Mouse (Mus musculus) bone marrow macrophage, adult 2 months (primary cell): ENCODE results near the gene Cd22. TPM values are rescaled to one million over a fixed set of nuclear protein-coding genes. Genes with fewer than 3 reads are reported as not detected.

Experiments used
- H3K27ac ChIP-seq: 2 replicates; pipeline ENCODE4 v1.5.1; 2012; ENCODE audit warnings: low read depth, low read length; ENCODE audit not compliant: insufficient read depth
- H3K4me1 ChIP-seq: 2 replicates; pipeline ENCODE4 v1.6.1; 2012; ENCODE audit warnings: low read length; ENCODE audit not compliant: control insufficient read depth, insufficient read depth
- H3K4me3 ChIP-seq: 2 replicates; pipeline ENCODE4 v1.5.1; 2012; ENCODE audit warnings: mild to moderate bottlenecking, low read length, moderate library complexity; ENCODE audit not compliant: insufficient read depth
- CTCF ChIP-seq: IDR thresholded peaks from 2 replicates; pipeline ENCODE4 v1.5.1; 2012; ENCODE audit warnings: low read depth, mild to moderate bottlenecking, low read length, moderate library complexity
- POLR2A ChIP-seq: IDR thresholded peaks from 2 replicates; pipeline ENCODE4 v1.6.1; 2012; ENCODE audit warnings: mild to moderate bottlenecking, low read depth, low read length, borderline replicate concordance
- polyA plus RNA-seq: library from polyadenylated mRNA; stranded (reverse); fragments of >200 nt; gene quantifications from 2 replicates; pipeline ENCODE4 v1.2.4, GENCODE M21; 2012; ENCODE audit not compliant: missing spikeins, insufficient read depth, insufficient read length

The Cd22 gene
- polyA plus RNA-seq, 1 experiment, result 8.0 TPM

DNA sequence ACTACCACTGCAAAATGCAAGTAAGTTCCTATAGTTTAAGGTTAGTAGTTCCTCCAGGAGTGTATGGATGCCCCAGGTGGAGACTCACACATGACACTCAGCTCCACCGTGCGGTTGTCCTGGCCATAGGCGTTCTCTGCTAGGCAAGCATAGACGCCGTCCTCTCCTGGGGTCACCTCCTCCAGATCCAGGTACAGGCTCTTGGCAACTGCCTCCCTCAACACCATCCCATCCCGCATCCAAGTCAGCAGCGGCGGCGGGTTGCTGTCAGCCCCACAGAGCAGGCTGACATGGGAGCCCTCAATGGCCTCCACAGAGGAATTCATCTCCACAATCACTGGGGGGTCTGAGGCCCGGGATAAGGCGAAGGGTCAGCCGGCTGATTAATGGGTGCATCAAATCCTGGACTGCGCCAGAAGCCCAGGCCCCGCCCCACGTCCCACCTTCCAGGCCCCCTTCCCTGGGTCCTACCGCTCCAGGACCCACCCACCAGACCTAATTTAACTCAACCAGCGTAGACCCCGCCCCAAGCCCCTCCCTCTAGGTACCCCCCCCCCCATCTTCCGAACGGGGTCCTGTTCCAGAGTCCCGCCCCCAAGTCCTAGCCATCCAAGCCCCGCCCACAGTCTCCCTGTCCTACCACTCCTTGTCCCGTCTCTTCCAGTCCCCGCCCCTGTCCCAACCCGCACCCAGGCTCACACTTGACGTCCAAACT is 28.3 kb upstream of the Cd22 start:
- peaks cover 5% of the 10 kb centered on the region for H3K4me1 ChIP-seq
- TF ChIP-seq CTCF (no peak), POLR2A (no peak)
- H3K4me3 ChIP-seq, result peak overlapping the region; percentile 50
- no peak overlapping the region for H3K27ac ChIP-seq

- peaks cover 4% of the 10 kb centered on the region for H3K4me1 ChIP-seq
- no peak overlapping the region for H3K4me3 ChIP-seq
- no peak overlapping the region for H3K27ac ChIP-seq
- TF ChIP-seq CTCF (peak; percentile 51; the same call in 1 of the 2 replicates), POLR2A (no peak)
Measured at GRCm38 (mm10) chr7:30904042-30904441, 23.9 kb upstream of the Cd22 start.

DNA sequence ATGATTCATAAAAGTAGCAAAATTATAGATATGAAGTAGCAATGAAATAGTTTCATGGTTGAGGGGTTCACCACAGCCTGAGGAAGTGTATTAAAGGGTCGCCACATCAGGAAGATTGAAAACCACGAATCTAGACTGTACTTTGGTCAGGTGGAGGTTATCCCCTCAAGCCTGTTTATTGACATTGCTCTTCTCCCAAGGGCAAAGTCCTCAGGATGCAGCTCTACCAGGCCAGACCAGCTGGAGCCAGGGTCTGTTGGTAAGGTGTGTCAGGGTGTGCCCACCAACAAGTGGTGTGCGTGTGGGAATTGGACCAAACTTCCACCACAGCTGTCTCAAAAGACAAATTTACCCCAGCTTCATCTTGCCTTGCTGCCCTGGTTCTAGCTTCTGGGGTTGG is 15.1 kb upstream of the Cd22 start:
- no peak overlapping the region for H3K4me3 ChIP-seq
- no peak overlapping the region for H3K27ac ChIP-seq
- TF ChIP-seq CTCF (no peak), POLR2A (no peak)
- peaks cover 5% of the 10 kb centered on the region for H3K4me1 ChIP-seq

DNA sequence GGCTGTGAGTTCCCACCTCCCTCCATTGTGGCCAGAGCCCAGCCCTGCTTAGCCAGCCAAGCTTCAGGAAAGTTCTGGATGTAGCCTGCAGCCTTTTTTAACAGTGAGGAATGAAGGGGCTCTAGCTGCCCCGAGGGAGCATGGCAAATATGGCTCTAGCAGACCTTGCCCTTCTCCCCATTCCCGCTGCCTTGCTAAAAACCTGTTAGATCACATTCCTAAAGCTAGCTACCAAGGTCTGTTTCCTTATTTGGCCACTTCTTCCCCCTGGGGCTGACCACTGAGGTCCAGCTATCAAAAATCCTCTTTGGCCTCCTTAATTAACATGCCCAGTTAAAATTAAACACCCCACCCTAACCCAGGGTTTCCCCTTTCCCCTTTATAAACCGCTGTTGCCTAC is 12.4 kb upstream of the Cd22 start:
- TF ChIP-seq POLR2A (no peak), CTCF (no peak)
- Histone ChIP-seq H3K4me1 (peaks cover 4% of the 10 kb centered on the region), H3K27ac (no peak overlapping the region)

DNA sequence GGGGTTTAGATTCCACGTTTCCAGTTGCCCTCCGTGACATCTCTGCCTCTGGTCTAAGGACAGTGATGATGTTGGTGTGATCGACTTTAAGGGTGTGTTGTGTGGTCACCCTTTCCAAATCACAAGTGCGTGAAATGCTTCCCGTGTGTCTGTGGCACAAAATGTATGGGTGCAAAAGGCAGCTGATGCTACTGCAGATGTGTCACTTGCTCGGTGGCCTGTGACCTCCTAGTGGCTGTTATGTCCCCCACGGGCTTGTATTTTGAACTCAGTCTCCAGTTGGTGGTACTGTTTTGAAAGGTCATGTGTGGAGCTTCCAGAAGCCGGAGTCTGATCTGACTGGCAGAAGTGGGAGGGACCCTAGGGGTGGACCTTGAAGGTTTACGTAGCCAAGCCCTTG is 11.6 kb upstream of the Cd22 start:
- TF ChIP-seq POLR2A, result no peak

More for the DNA sequence above, 12.4 kb upstream of the Cd22 start:
- no peak overlapping the region for H3K4me3 ChIP-seq

DNA sequence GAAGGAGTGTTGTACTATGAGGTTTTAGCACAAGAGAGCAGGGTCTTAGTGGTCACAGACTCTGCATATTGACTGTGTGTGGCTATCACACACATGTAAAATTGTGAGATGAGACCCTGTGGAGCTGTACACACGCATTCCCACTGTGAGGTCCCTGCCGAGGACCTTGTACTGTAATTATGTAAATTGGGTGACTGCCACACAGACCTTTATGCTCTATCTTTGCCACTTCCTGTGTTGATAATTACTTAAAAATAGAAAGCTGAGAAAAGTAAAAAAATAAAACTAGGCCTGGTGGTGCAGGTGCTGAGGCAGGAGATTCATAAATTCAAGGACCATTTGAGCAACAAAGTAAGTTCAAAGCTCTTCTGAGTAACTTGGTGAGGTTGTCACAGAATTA is 10.5 kb upstream of the Cd22 start:
- no peak overlapping the region for H3K27ac ChIP-seq
- H3K4me3 ChIP-seq, result no peak overlapping the region
- no peaks in the 10 kb centered on the region for H3K4me1 ChIP-seq
- no peak for TF ChIP-seq CTCF
- TF ChIP-seq POLR2A, result no peak

More for the DNA sequence above, 11.6 kb upstream of the Cd22 start:
- Histone ChIP-seq H3K4me1 (no peaks in the 10 kb centered on the region), H3K27ac (no peak overlapping the region), H3K4me3 (no peak overlapping the region)

DNA sequence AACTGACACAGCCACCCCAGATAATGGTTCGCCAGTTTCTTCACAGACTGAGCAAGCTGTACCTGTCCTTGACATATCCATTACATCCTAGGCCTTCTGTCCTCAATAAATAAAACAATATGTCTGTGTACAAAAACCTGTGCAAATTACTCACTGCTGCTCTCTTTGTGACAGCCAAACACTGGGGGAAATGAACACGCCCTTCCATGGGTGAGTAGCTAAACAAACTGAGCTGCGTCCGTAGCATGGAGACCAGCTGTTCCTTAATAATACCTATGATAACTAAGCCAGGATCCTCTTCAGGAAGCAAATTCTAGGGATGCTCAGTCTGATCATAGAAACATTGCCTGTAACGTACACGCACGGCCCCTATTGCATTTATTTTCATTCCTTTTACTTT is 8.6 kb upstream of the Cd22 start:
- no peak overlapping the region for H3K4me3 ChIP-seq
- no peaks in the 10 kb centered on the region for H3K4me1 ChIP-seq
- H3K27ac ChIP-seq, result no peak overlapping the region
- TF ChIP-seq CTCF, result no peak
- no peak for TF ChIP-seq POLR2A

DNA sequence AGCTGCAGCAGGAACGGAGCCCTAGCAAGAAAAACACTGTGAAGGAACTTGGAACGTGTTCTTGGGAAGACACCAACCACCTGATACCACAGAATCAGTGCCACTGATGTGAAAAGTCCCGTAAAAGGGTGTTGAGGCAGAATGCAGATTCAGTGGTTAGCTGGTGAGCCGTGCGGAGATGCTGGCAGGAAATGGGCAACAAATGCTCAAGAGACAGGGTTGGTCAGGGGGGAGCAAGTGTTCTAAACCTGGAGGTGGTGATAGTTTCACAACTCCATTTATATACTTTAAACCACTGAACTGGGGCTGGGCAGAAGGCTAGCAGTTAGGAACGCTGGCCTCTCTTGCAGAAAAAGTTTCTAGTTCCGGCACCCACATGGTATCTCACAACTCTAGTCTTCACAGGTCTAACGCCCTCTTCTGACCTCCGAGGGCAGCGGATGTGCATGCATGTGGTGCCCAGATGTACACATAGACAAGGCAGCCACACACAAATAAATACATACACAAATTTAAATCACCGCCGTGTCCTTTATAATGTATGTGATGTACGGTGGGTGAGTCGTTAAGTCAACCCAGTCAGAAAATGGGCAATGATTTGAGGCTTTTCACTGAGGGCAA is 7.5 kb upstream of the Cd22 start:
- Histone ChIP-seq H3K27ac (no peak overlapping the region), H3K4me1 (no peaks in the 10 kb centered on the region), H3K4me3 (no peak overlapping the region)
- TF ChIP-seq POLR2A (no peak), CTCF (no peak)

DNA sequence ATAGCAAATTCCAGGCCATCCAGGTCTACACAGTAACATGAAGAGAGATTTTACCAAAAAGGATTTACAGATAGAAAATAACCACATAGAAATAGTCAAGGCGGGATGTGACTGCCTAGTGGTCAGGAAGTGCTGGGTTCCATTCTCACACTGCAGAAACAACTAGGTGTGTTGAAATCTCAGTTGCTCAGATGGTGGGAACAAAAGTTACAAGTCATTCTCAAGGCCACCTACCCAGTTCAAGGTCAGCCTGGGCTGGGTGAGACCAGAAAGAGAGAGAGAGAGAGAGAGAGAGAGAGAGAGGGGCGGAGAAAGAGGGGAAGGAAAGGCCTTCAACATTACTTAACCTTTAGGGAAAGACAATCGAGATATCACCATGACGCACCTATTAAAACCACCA is 6.7 kb upstream of the Cd22 start:
- Histone ChIP-seq H3K27ac (no peak overlapping the region), H3K4me3 (no peak overlapping the region), H3K4me1 (no peaks in the 10 kb centered on the region)
- TF ChIP-seq CTCF (no peak), POLR2A (no peak)

DNA sequence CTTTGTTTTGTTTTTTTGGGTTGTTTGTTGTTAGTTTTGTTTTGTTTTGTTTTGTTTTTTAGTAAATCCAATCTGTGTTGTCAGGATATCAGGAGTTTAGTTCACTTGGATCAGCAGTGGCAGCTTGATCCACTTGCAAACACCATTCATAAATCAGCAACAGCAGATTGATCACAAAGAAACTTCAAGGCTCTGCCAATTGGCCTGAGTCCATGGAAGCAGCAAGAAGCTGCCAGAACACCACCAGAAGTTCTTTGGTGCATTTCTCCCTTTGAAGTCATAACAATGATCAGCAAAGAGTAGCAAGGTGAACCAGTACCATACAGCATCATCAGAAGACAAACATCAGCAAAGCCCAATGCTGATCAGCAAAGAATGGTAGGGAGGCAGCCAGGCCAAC is 3.9 kb upstream of the Cd22 start:
- Histone ChIP-seq H3K4me3 (no peak overlapping the region), H3K4me1 (peaks cover 3% of the 10 kb centered on the region; the same call in 1 of the 2 replicates), H3K27ac (no peak overlapping the region)
- TF ChIP-seq POLR2A, result no peak
- no peak for TF ChIP-seq CTCF
